In the genomic region with DNA sequence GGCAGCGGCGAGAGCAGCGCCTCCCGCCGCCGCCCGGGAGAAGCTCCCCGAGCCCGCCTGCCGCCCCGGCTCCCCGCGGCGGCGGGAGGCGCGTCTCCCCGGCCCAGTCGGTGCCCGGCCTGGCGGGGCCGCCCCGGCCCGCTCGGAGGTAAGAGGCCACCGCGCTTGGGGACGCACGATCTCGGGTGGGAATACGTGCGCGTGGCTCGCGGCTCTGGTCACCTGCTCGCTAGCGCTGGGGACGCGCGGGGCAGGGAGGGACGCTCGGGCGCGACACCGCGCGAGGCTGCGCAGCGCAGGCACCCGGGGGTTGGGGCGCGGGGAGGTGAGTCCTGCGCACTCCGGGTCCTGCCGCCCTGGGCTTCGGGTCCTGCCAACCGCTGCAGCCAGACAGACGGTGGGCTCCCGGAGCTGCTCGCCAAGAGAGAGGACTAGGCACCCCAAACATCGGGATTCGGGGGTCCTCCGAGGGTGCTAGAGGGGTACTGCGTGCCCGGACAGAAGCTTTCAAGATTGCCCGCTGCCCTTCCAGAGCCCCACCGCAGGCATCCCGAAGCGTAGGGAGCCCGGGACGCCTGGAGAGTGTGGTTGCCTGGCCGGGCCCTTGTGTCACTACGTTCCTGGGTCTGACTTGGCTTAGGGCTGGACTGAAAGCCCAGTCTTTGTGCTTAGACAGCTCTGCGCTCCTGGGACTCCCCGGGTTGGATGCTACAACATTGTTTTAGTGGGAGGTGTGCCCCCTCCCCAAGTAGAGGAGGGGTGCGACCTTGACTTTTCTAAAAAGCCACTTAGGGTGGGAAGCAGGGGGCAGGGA, we compare ENCODE assay signal across 8 mouse cellular contexts. TPM values are rescaled to one million over a fixed set of nuclear protein-coding genes. Genes with fewer than 3 reads are reported as not detected.
DNase-seq lines count a peak whose midpoint lies in the region; ATAC-seq lines count a peak whose summit lies in the region.

No protein-coding gene starts in this region.

- 0 out of 2 replicates have a peak, but pooled peaks have one; percentile 17 for ATAC-seq in embryonic facial prominence, embryonic 12.5 days (ENCODE audit: insufficient number of reproducible peaks, insufficient read depth, low FRiP score, low TSS enrichment)
- peak; percentile 73 for ATAC-seq in stomach, embryonic 14.5 days (ENCODE audit: insufficient number of reproducible peaks, insufficient read depth, low FRiP score, low read depth)
- ATAC-seq in activated CD4-positive, CD25-positive, alpha-beta regulatory T cell, adult 4 months = no peak

- no peaks in the 10 kb centered on the region for H3K36me3 ChIP-seq in embryonic facial prominence, embryonic 12.5 days
- H3K36me3 ChIP-seq in midbrain, embryonic 10.5 days = no peaks in the 10 kb centered on the region
- no peaks in the 10 kb centered on the region for H3K36me3 ChIP-seq in stomach, embryonic 14.5 days (ENCODE audit: control insufficient read depth, insufficient read depth, low read length)

- peaks cover 18% of the 10 kb centered on the region; the same call in 1 of the 2 replicates for H3K4me1 ChIP-seq in embryonic facial prominence, embryonic 12.5 days
- peaks cover 25% of the 10 kb centered on the region for H3K4me1 ChIP-seq in midbrain, embryonic 10.5 days
- peaks cover 17% of the 10 kb centered on the region; the same call in 1 of the 2 replicates for H3K4me1 ChIP-seq in stomach, embryonic 14.5 days (ENCODE audit: control insufficient read depth, insufficient read depth, low read length)

- peak; percentile 52 for DNase-seq in ES-CJ7 (ENCODE audit: low read depth, low spot score)
- DNase-seq in adrenal gland, adult 8-10 months = peak; percentile 19
- DNase-seq in heart, postnatal 14 days = peak; percentile 67 to 71
- peak; percentile 46 to 62 for DNase-seq in layer of hippocampus, postnatal 14 days (ENCODE audit: low spot score in 2 of 2)
- DNase-seq in midbrain, embryonic 10.5 days (ENCODE audit: low spot score) = peak; percentile 54

- peak overlapping the region; percentile 72 for H3K4me3 ChIP-seq in embryonic facial prominence, embryonic 12.5 days
- H3K4me3 ChIP-seq in midbrain, embryonic 10.5 days = peak overlapping the region; percentile 82
- peak overlapping the region; percentile 40 for H3K4me3 ChIP-seq in stomach, embryonic 14.5 days (ENCODE audit: low read depth, low read length)

- H3K9me3 ChIP-seq in embryonic facial prominence, embryonic 12.5 days = no peaks in the 10 kb centered on the region
- no peaks in the 10 kb centered on the region for H3K9me3 ChIP-seq in midbrain, embryonic 10.5 days (replicated peaks)
- H3K9me3 ChIP-seq in stomach, embryonic 14.5 days (ENCODE audit: control insufficient read depth, low read depth, low read length) = no peaks in the 10 kb centered on the region

- peaks cover 58% of the 10 kb centered on the region for H3K27me3 ChIP-seq in embryonic facial prominence, embryonic 12.5 days
- peaks cover 75% of the 10 kb centered on the region for H3K27me3 ChIP-seq in midbrain, embryonic 10.5 days (ENCODE audit: low read depth, poor library complexity, severe bottlenecking)
- H3K27me3 ChIP-seq in stomach, embryonic 14.5 days (ENCODE audit: control insufficient read depth, insufficient read depth, low read length) = 0 out of 2 replicates have a peak, but pooled peaks cover 12% of the 10 kb centered on the region

- under 1% methylated on average over 72 of the region's 76 CpGs for WGBS in embryonic facial prominence, embryonic 12.5 days
- under 1% methylated on average over 71 of the region's 76 CpGs for WGBS in midbrain, embryonic 10.5 days
- 1% methylated on average over 59 of the region's 76 CpGs for WGBS in stomach, embryonic 14.5 days

- intact Hi-C loops in heart, postnatal 14 days (cut with DNase I) = loop anchor here (2.0 to 10.0 kb wide), 5 partner anchors 87 to 341 kb away; partner anchors contain the start of gene Cnot11

- H3K4me2 ChIP-seq in embryonic facial prominence, embryonic 12.5 days (replicated peaks) = peak overlapping the region; percentile 99
- peak overlapping the region; percentile 73 for H3K4me2 ChIP-seq in stomach, embryonic 14.5 days (replicated peaks; ENCODE audit: low read depth, low read length)

- H3K27ac ChIP-seq in embryonic facial prominence, embryonic 12.5 days = no peak overlapping the region
- peak overlapping the region; percentile 61 for H3K27ac ChIP-seq in midbrain, embryonic 10.5 days (replicated peaks)
- no peak overlapping the region for H3K27ac ChIP-seq in stomach, embryonic 14.5 days (ENCODE audit: low read length)

- peak overlapping the region; percentile 68 for H3K9ac ChIP-seq in embryonic facial prominence, embryonic 12.5 days
- H3K9ac ChIP-seq in stomach, embryonic 14.5 days (replicated peaks; ENCODE audit: low read depth, low read length) = peak overlapping the region; percentile 40

RNA-seq across cellular contexts. Expression of gene Npas2, which starts 0.5 kb away (rescaled TPM):
- 1 to 10 TPM in 3 of 4 experiments, under 1 TPM in 1; 0.80 to 1.5 (median 1.3) TPM for total RNA-seq in adrenal gland, adult 8-10 months (2022)
- 0.78 and 0.86 TPM in 2 replicates for polyA plus RNA-seq in embryonic facial prominence, embryonic 12.5 days (2016; fragmentation: Nextera tagmentation; extraction: Ambion mirVana)
- 1 to 10 TPM; 6.6 to 7.9 TPM for total RNA-seq in heart, postnatal 14 days (2021)
- total RNA-seq in layer of hippocampus, postnatal 14 days (2021) = 10 to 100 TPM; 19.4 to 20.7 TPM
- 0.05 TPM in 2 replicates for polyA plus RNA-seq in midbrain, embryonic 10.5 days (2016; fragmentation: Nextera tagmentation; extraction: Ambion mirVana)
- polyA plus RNA-seq in stomach, embryonic 14.5 days (2014; fragmentation: Nextera tagmentation; extraction: Ambion mirVana) = 0.81 and 1.7 TPM in 2 replicates
- polyA plus RNA-seq in activated CD4-positive, CD25-positive, alpha-beta regulatory T cell, adult 4 months (2017; shearing (Covaris generic)) = under 1 TPM; 0.46 to 0.60 TPM

Comparison
In these comparisons a context has a peak if more than half of its experiments do, and no peak if none do; other contexts are left out.
1. DNase-seq: peak in every context shown above with its lines; median percentile 69 in heart, postnatal 14 days; 54 in layer of hippocampus, postnatal 14 days; 54 in midbrain, embryonic 10.5 days; 52 in ES-CJ7; 19 in adrenal gland, adult 8-10 months.